Mouse (Mus musculus) erythroblast, embryonic 14.5 days (primary cell): Measurements from ENCODE around the gene Dok3.

ENCODE experiments used
- GATA1 ChIP-seq: IDR thresholded peaks from 2 replicates; pipeline ENCODE4 v1.6.1; 2012; ENCODE audit warnings: low read length, inconsistent platforms, mixed read lengths
- TAL1 ChIP-seq: IDR thresholded peaks from 3 replicates; pipeline ENCODE4 v1.6.1; 2012; ENCODE audit warnings: low read length, inconsistent platforms, mixed read lengths

DNA sequence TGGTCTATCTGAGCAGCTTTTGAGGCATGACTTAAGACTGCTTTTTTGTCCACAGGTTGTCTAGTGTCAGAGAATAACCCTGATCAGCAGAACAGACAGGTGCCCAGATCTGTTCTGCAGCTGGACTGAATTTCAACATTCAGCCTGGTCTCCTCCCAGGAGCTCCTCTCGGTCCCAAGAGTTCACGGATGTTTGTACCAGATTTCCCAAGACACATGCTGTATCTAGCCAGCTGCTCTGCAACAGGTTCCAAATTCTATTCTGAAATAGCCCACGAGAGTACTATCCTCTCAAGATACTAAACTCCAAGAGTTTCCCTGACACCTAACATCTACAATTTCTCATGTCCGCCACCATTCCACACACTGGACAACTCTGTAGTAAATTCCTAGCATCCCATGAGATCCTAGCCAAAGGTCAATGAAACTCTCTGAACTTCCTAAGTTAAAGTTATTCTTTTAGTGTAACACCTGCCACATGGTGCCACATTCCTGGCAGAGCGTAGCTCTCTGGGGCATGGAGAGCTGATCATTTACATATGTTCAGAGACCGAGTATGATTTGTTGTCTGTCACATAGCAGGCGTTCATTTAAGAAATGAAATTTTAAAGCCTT is 34.3 kb upstream of the Dok3 start:
- TF ChIP-seq GATA1 (no peak), TAL1 (no peak)
